Mouse (Mus musculus): ENCODE data around the gene Sohlh2.
"Not testable (repeated sequence)": the region's sequence is repeated elsewhere in the genome, so short reads cannot be mapped to it uniquely, and the experiment has no call there.

Gene Sohlh2

DNA sequence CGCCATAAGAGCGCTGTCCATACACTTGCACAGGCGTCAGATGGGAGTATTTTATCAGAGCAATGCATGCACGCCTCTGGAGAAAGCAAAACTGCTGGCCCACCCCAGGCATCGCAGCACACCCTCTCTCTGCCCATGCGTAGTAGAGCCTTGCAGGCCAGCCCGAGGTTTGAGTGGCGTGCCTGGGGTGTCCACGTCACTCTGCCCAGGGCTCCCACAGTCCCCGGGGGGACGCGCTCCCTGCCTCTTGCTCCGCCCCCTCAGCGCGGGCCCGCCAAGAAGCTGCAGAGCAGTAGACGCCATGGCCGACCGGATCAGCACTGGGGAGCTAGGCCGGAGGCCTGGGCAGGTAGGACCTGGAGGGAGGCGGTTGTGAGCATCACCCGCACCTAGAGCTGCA lies at the start of gene Sohlh2:
Gene Sohlh2, plus strand, starts transcription at position 263 of the 400 bp plus-strand sequence.
- in situ Hi-C loops (cut with MseI, MboI): no loop called here

DNA sequence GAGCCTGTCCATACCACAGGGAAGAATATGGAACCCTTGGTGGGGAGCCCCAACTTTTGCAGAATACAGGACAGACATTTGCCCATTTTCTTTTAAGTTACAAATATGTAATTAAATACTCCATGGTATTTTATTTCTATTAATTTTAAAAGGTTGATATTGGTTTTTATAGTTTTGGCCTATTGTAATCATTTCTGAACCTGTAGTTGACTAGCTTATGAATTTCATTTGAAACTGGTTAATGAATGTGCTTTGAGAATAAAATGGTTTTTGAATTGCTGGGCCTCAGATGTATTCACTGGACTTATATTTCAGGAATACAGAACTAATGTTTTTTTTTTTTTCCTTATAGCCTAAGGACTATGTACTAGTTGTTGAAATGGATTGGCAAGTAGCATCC lies 44.8 kb upstream of the Sohlh2 start, which contains the start of gene Ccdc169:
Gene Ccdc169, plus strand, starts transcription at position 301 of the 400 bp plus-strand sequence.
- in situ Hi-C loops (cut with MseI, MboI): no loop called here

DNA sequence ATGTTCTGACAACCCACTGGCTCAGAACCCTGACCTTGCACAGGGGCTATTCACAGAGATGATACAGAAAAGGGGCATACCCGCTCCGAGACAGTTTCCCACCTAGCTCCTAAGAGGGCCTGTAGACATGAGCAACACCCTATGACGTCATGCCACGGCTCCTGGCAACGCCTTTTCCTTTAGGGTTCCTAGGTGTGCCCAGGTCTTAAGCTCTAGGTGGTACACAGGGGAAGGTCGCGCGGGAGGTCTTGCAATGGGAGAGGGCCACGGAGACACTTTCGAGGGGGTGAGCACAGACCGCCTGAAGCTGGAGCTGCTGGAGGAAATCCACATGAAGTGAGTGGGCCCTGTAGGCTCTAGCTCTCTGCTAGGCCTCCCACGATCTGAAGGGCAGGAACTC lies 42.0 kb upstream of the Sohlh2 start:
- in situ Hi-C loops (cut with MseI, MboI): no loop called here

DNA sequence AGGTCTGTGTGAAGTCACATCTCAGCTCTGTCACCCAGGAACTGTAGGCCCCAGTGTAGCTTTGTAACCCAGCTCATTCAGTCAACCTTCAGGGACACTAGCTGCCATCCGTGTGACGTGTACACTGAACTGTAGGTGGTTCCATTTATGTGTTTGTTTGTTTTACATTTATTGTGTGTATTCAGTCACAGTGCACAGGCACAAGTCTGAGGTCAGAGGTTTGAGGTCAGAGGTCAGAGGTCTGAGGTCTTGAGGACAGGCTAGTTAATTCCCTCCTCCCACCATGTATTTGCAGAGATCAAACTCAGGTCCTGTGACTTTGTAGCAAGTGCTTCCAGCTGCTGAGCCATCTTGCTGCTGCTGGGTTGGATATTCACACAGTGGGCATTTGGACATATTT lies 40.4 kb upstream of the Sohlh2 start:
- in situ Hi-C loops (cut with MseI, MboI): no loop called here

DNA sequence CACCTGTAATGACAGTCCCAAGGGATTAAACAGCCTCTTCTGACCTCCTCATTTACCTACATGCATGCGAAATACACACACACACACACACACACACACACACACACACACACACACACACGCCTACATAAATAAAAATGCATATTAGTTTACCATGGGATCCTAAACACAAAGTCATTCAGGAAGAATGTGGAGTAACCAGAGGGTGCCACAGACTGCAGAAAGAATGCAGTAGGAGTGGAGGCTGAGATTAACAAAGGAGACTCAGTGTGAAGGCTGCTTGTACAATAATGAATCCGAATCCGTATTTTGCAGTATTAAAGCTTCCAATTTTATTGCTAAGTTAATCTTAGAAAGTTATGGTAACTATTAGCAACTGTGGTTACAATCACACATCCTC lies 36.9 kb upstream of the Sohlh2 start:
- in situ Hi-C loops (cut with MseI, MboI): no loop called here

DNA sequence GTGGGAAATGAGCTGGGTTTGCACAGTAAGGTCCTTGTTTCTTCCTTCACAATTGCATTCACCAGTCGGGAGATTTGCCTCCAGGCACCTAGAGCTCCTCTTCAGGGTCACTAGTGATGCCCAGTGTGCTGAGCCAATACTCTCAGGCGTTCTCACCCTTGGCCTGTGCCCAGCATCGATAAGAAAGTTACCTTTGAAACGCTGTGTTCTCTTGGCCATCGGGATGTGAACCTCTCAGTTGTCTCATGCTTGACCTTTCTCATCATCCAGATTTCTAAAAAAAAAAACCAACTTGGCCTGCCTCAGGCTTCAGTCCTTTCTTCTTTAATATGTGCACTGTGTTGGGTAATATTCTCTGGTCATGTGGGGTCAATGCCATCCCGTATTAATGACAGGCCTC lies 35.4 kb upstream of the Sohlh2 start:
- in situ Hi-C loops (cut with MseI, MboI): no loop called here

DNA sequence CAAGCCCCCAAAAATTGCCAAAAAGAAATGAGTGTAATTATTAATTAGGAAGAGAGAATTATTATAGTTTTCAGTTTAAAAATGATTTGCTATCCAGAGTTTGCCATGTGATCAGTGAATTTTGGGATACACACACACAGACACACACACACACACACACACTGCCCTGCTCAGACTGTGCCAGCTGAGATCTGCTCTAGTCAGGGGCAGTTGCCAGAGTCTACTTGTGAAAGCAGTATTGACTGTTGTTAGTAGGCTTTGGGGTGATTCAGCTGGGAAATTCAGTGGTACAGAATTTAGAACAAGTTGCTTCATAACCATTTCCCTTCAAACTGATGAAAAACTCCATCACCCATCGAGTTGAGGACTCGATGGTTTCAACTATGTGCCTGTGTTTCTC lies 34.7 kb upstream of the Sohlh2 start:
- in situ Hi-C loops (cut with MseI, MboI): no loop called here

DNA sequence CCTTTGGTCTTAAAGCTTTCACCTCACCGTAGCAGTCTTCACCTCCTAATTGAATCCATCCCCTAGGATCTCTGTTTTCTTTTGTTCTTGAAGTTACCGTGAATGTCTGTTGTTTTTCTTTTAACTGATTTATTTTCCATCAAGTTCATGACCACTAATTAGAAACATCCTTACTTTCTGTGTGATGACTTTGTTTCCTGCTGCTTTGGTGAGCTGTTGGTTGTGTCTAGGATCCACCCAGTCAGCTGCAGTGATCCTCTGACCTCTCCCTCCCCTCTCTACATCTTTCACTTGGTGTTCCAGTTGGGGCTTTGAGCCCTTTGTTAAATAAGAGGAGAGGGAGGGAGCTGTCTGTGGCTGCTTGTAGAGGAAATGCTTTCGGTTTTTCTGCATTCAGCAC lies 33.7 kb upstream of the Sohlh2 start:
- in situ Hi-C loops (cut with MseI, MboI): no loop called here

DNA sequence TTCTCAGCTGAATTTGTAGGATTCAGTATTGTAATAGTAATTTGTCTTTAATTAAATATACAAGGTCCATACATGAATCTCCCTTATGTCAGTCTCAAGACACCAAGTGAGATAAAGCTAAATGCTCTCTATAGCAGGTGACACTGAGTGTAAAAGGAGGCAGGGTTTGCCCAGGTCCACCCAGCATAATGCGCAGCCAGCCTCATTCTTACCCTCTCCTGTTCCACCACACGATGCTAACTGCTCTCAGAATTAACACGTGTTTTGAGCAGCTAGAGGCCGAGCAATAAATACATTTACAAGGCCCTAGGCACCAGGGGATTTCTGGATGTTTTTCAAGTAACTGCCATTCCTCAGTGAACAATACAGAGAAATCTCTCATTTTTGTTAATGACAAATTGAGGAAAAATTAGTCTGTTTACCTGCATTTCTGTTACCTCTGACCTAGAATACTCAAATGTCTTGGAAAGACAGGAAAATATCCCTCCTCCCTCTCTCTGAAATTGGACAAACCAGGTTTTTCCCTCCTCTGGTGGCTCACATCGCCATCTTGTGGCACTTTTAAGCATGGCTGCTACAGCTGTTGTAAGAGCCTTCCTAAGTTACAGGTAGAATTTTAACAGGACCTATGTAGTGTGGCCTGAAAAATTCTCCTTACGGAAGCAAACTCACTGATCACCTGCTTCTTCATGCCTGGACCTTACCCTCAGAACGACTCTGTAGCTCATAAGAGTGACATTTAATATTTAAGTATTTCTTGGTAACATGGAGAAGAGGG lies 30.0 kb upstream of the Sohlh2 start:
- in situ Hi-C loops (cut with MseI, MboI): loop anchor here (5.0 to 10.0 kb wide), 3 partner anchors 75 to 205 kb away; no protein-coding TSS in a partner anchor

DNA sequence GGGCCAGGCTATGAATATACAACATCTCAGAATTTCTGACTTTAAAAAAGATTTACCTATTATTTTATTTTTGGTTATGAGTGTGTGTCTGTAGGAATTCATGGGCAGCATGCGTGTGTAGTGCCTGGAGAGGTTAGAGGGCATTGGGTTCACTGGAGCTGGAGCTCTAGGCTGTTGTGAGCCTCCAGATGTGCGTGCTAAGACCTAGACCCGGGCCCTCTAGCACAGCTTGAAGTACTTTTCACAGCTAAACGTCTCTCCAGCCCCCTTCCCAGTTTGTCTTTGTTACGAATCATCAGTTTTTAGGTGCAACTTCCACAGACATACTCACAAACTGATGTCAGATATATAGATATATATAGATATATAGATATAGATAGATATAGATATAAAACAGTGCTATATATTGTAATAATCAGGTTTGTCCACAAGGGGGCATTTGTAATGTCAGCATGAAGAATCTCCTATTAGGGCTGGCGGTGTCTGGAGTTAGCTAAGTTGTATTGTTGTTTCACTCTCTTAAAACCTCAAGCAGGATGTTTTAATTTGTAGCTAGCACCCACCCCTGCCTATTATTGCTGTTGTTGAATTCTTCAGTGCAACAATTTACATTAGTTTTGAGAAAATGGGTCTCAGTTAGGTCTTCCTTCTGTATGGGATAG lies 29.0 kb upstream of the Sohlh2 start:
- in situ Hi-C loops (cut with MseI, MboI): loop anchor here (5.0 to 10.0 kb wide), 3 partner anchors 76 to 204 kb away; no protein-coding TSS in a partner anchor

DNA sequence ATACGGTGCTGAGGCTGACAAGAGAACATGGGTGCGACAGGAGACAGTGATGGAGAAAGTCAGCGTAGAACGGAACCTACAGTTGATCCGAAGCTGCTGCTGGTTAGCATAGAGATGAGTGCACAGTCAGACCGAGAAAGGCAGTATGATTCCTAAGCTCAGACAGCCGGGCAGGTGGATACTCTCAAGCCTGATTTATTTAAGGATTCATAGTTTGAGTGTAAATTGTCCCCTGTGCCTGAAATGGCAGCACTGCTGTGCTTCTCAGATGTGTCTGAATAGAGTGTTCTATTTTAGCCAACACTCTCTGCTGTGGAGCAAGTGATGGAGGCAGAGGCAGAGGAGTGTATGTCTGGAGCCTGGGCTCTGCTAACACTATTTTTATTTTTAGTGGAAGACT lies 27.7 kb upstream of the Sohlh2 start:
- in situ Hi-C loops (cut with MseI, MboI): loop anchor here (5.0 to 10.0 kb wide), 3 partner anchors 77 to 203 kb away; no protein-coding TSS in a partner anchor

DNA sequence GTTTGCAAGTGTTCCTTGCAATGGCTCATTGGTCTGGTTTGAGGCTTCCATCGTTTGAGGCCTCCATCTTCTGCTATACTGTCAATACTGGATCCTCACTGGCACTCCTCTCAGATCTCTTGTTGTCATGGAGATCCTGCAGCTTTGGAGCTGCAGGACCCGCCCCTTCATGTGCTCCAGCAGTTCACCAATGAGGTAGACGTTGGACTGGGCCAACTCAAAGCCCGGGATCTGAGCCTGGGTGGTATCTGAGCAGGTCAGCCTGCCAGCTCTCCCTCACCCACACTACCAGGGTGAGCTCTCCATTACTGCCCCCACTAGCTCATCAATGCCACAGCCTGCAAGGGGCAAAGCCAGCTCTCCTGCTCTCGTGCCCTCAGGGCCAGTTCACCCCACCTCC lies 24.4 kb upstream of the Sohlh2 start:
- in situ Hi-C loops (cut with MseI, MboI): loop anchor here in 1 of 2 experiments (10.0 kb wide), 1 partner anchor 197 kb away; no protein-coding TSS in a partner anchor

DNA sequence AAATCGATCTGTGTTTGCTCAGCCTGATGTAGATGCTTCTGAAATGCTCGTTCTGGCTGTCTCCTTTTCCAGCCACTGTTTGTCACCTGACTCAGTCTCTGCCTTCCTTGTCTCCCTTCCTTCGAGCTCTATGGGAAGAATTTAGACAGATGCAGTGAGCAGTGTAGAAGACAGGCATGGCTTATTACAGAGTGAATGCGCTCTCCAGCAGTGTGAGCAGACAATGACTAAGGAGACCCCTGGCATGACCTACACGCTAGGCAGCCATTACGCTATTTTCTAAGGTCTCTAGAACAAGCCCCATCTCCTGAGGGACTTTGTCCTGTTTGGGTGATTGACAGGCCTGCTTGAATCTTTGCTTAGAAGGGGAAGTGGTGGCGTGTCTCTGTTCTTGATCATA lies 20.7 kb upstream of the Sohlh2 start:
- in situ Hi-C loops (cut with MseI, MboI): no loop called here

DNA sequence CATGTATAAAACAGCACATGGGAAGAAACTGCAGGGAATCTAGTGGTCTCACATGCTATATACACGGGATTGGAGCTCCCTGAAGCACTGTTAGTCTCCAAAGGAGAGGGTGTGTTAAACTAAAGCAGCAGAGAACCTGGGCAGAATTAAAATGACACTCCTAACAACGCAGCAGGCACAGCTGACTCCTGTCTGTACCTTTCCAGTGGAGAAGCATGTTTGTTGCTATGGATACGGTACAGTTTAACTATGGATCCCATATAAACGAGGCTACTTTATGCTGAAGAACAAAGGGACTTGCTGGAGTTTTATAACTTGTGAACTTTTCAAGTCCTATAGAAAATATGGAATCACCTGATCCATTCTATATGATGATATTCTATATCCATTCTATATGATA lies 18.3 kb upstream of the Sohlh2 start:
- in situ Hi-C loops (cut with MseI, MboI): no loop called here

DNA sequence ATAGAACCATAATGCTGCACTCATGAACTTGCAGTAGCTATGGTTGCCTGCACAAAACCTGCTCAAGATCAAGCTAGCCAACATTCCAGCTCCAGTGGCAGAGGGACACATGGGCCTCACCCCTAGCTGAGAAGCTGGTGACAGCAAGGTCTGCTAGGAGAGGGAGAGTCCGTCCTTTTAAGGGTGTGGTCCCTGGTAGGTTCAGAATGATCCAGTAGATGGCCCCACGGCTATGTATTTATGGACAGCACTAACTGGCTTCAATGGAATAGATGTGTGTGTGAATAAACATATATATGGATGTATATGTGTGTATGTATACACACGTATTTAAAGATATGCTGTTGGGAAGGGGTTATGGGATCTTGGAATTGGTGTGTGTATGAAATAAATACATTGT lies 9.3 kb upstream of the Sohlh2 start:
- in situ Hi-C loops (cut with MseI, MboI): no loop called here

DNA sequence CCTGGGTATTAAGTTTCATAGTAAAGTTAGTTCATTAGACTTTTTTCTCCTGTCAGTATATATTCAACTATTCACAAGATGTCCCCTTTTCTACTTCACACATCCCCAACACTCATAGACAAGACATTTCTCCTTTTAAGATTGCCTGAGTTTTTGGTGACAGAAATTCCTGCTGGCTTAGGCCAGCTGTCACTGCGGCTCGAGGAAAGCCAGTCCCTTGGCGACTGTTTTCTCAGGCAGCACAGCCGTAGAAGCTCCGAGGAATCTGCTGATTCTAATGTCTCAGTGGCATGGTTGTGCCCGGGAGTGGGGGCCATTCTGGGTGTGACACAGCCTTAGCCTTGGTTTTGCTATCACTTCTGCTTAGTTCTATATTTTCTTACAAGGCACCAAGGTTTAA lies 4.6 kb upstream of the Sohlh2 start:
- in situ Hi-C loops (cut with MseI, MboI): no loop called here

DNA sequence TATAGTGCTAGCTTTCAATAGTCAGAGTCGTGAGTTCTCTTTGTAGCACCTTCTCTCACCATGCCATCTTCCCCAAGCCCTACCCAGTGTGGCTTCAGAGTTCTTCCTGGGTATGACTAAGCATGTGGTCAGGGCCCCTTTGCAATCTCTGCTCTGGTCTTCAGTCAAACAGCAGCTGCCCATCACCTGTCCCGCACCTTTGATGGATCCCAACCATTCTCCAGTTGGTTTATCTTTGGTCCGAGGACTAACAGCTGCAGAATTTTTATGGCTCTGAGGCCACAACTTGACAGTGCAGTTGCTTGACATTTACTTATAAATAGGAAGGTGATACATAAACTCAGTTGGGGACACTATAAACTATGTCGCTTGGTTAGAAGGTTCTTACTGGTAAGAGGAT lies 9.8 kb downstream of the Sohlh2 start:
- in situ Hi-C loops (cut with MseI, MboI): no loop called here

DNA sequence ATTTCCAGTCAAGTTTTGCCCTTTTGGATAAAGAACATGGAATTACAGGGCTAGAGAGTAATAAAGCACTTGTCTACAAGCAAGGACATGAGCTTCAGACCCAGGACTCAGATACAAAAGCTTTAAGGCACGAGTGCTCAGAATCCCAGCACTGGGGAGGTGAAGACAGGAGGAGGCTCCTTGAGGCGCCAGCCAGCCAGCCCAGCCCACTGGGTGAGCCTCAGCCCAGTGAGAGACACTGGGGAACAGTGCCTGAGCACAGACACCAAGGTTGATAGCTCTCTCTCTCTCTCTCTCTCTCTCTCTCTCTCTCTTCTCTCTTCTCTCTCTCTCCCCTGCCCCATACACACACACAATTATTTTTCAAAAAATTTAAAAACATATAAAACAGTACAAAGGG lies 11.5 kb downstream of the Sohlh2 start:
- in situ Hi-C loops (cut with MseI, MboI): no loop called here

DNA sequence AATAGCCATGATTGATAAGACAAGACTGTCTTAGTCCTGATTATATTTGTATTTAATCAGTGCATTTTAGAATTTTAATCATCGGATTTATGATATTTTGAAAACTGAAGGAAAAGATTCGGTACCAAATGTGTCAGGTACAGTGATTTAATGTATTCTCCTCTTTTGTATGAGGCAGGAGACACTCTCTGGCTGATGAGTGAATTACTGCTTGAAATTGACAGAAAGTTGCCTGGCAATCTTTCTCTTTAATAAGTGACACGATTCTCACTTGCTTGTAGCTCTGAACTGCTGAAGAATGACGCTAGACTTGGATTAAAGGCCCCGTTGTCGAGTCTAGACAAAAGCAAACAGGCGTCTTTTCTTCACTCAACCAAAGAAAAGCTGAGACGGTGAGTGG lies 13.0 kb downstream of the Sohlh2 start:
- in situ Hi-C loops (cut with MseI, MboI): no loop called here

DNA sequence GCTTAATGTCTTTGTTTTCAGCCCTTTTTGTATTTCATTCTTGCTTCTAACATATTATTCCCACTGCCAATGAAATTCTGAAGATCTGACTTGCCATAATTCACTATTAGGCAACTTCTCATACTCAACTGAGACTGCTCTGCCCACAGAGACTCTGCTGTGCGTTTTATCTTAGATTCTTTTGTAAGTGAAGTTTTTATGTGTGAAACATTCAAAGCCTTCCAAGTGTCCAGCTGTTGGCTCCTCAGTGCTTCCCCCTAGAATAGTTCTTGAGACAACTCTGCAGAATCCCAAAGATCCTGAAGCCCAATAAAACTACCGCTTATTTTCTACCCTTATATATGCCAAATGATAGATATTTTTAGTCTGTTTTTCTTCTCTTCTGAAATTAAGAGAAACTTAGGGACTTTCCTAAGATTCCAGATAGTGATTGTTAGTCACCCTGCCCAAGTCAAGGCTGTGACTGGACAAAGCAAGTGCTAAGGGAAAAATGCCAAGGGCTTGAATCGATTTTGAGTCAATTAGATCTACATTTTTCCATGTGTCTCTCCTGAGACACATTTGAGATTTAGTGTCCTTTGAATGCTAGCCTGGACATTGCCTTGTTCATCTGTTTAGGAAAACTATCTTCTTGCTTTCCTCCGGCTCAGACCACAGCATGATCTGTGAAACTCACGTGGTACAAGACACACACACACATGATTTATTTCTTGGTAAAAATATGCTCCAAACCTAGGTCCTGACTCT lies 13.9 kb downstream of the Sohlh2 start:
- in situ Hi-C loops (cut with MseI, MboI): no loop called here

DNA sequence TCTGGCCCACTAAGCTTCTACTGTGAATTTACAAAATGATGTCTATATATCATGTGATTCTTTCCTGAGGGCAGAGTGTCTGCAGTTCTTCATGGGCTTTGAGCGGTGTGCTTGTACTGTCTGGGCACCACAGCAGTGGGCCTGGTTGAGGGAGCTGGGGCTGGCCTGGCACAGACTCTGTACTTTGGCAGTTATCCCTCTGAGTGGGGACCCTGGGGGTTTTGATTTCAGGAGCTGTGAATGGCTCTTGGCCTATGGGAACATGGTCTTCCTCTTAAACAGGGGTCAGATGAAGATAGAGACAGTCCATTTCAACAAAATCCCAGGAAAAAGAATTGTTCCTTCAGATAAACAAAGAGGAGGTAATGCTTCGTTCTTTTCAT lies 14.5 kb downstream of the Sohlh2 start:
- in situ Hi-C loops (cut with MseI, MboI): no loop called here

DNA sequence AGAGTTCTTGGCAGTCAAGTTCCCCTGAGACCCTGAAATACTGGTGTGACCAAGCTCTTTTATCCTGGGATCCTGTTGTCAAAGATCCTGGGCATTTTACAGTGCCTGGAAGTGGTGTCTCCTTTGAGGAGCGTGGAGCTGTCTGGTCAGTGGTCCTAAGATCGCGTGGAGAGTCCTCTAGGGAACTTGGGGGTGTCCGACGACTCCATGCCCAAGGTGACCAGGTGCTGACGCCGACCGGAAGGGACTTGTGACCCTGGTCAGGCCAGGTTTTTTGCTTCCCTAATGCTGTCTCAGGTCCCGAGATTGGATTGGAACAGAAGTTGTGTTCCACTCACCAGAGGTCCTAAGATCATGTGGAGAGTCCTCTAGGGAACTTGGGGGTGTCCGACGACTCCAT lies 21.8 kb downstream of the Sohlh2 start:
- in situ Hi-C loops (cut with MseI, MboI): not testable (repeated sequence)
